Mouse (Mus musculus): ENCODE results near the gene Hpn.

DNA sequence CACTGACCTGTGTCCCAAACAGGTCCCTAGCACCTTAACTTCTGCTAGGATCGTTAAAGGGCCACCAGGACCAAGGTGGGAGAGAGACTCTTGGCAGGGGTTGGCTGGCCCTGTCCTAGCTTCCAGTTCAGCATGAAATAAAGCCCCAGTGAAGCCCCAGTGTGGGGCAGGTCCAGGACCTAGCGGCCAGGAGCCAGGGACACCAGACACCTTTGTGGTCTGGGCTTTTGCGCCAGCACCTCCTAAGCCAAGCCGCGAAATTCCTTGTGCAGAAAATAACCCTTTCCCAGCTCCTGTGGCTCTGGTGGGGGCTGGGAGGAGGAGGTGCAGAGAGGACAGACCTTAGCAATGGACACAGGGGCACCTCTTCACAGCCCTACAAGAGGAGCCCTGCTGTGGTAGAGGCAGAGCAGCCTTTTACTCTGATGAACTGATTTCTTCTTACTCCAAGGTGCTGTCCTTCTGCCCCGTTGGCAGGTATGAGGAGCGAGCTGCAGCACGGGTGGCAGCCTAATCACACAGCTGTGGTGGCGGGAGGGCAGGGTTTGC lies 13.1 kb upstream of the Hpn start:
- no peak for TF ChIP-seq POLR2A (IDR thresholded peaks at IDR 0.05; ENCODE audit: low read depth, low read length)
- no peak for TF ChIP-seq CTCF (IDR thresholded peaks at IDR 0.05; ENCODE audit: borderline replicate concordance, insufficient read depth, low read length)
